Mouse (Mus musculus): ENCODE results near the gene Tbl2. TPM values are rescaled to one million over a fixed set of nuclear protein-coding genes. Genes with fewer than 3 reads are reported as not detected.

Gene Tbl2
- polyA plus RNA-seq, 1 experiment = 10.1 TPM

DNA sequence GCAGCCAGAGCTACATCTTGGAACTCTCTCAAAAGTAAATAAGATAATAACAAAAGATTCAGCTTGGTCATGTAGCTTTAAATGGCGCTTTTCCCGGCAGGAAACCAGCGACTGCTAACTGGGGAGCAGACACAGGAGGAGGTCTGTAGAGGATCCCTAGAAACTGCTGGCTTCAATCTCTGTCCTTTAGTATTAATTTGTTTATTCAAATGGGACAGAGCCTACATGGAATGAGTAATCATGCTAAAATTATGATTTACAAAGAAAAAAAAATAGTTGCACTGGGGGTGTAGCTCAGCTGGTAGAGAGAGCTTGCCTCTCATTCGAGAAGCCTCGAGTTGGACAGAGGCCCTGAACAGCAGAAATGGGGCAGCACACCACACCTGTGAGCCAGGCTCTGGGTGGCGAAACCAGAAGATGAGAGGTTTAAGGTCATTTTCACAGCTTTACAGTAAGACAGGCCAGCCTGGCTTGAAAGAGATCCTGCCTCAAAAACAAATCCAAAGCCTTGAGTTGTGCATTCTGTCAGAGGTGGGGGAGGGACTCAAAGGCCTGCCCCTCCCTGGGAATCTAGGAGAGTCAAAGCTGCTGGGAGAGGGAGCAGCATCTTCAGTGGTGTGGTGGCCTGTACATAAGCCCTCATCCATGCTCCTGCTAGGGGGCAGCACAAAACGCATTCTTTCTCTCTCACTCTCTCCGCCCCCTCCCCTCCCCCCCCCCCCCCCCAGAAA, 33.8 kb downstream of the Tbl2 start:
- 48% methylated on average over 8 of the region's 8 CpGs for WGBS
- TF ChIP-seq POLR2A (IDR thresholded peaks at IDR 0.05; ENCODE audit: low read depth, low read length) = no peak
- peak; percentile 19; the same call in 1 of the 2 replicates for TF ChIP-seq CTCF (conservative IDR thresholded peaks at IDR 0.05; ENCODE audit: insufficient read depth, insufficient read length, low read depth, low read length)

DNA sequence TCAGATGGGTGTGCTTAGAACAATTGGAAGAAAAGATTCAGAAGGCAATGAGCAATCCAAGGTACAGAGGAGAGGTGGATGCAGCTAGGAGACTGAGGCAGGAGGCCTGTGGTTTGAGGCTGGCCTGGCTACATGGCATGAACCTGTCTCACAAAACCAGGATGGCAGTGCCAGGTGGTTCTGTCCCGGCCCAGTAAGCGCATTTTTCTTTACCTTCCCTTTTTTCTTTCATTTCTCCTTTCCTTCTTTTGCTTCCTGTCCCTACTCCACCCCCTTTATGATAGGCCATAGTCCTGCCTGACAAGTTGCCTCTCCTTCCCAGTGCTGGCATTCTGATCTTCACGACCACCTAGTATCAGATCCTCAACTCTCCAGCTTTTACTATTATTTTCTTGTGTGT, 35.6 kb downstream of the Tbl2 start:
- no peak for TF ChIP-seq CTCF (conservative IDR thresholded peaks at IDR 0.05; ENCODE audit: insufficient read depth, insufficient read length, low read depth, low read length)
- TF ChIP-seq POLR2A (IDR thresholded peaks at IDR 0.05; ENCODE audit: low read depth, low read length) = no peak
- H3K27me3 ChIP-seq (replicated peaks; ENCODE audit: control insufficient read depth, insufficient read depth, low read length) = no peaks in the 10 kb centered on the region
- WGBS = 93% methylated on average over 3 of the region's 3 CpGs
- DNase-seq = no peak
- peaks cover 10% of the 10 kb centered on the region; the same call in 1 of the 2 replicates for H3K4me1 ChIP-seq (ENCODE audit: control insufficient read depth, insufficient read depth, low read length)
- peaks cover 3% of the 10 kb centered on the region for H3K36me3 ChIP-seq (ENCODE audit: control insufficient read depth, insufficient read depth, low read length)
- no peak overlapping the region for H3K27ac ChIP-seq (ENCODE audit: insufficient read depth, low read depth, low read length)
- H3K4me3 ChIP-seq (ENCODE audit: insufficient read depth, low read depth, low read length) = no peak overlapping the region

More for the DNA sequence above, 33.8 kb downstream of the Tbl2 start:
- no peaks in the 10 kb centered on the region for H3K27me3 ChIP-seq (replicated peaks; ENCODE audit: control insufficient read depth, insufficient read depth, low read length)
- H3K36me3 ChIP-seq (ENCODE audit: control insufficient read depth, insufficient read depth, low read length) = peaks cover 3% of the 10 kb centered on the region
- peak overlapping the region; percentile 48 for H3K27ac ChIP-seq (ENCODE audit: insufficient read depth, low read depth, low read length)
- H3K4me1 ChIP-seq (ENCODE audit: control insufficient read depth, insufficient read depth, low read length) = no peaks in the 10 kb centered on the region
- H3K4me3 ChIP-seq (ENCODE audit: insufficient read depth, low read depth, low read length) = no peak overlapping the region
- peak; percentile 25 for DNase-seq

DNA sequence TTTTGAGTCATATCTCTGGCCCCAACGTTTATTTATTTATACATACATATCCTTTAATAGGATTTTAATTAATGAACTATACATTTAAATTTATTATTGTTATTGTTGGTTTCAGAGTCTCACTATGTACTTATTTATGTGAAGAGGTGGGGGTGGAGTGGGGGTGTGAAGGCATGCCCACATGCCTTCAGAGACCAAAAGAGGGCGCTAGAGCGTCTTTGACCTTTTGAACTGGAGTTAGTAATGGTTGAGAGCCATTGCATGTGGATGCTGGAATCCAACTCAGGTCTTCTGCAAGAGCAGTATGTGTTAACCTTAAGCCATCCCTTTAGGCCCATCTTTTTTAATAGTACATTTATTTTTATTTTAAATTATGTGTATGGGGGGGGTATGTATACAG, 36.1 kb downstream of the Tbl2 start:
- Histone ChIP-seq H3K27me3 (replicated peaks; ENCODE audit: control insufficient read depth, insufficient read depth, low read length) (no peaks in the 10 kb centered on the region), H3K27ac (ENCODE audit: insufficient read depth, low read depth, low read length) (no peak overlapping the region), H3K36me3 (ENCODE audit: control insufficient read depth, insufficient read depth, low read length) (peaks cover 3% of the 10 kb centered on the region), H3K4me3 (ENCODE audit: insufficient read depth, low read depth, low read length) (no peak overlapping the region), H3K4me1 (ENCODE audit: control insufficient read depth, insufficient read depth, low read length) (peaks cover 10% of the 10 kb centered on the region; the same call in 1 of the 2 replicates)
- TF ChIP-seq CTCF (conservative IDR thresholded peaks at IDR 0.05; ENCODE audit: insufficient read depth, insufficient read length, low read depth, low read length) (peak; percentile 46), POLR2A (IDR thresholded peaks at IDR 0.05; ENCODE audit: low read depth, low read length) (no peak)
- peak; percentile 41 for DNase-seq
- WGBS = 40% methylated on average over 3 of the region's 3 CpGs

DNA sequence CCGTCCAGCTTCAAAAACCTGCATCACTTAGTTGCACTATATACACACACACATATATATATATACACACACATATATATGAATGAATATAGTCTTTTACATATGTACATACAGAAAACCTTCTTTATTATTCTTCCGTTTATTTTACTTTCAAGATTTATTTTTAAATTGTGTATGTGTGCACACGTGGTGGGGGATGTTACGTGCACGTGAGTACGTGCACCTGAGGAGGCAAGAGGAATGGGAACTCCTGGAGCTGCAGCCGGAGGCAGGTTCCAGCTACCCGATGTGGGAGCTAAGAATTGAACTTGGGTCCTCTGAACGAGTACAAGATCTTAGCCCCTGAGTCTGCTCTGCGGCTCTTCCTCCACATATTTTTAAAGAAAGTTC, 36.8 kb downstream of the Tbl2 start:
- Histone ChIP-seq H3K27me3 (replicated peaks; ENCODE audit: control insufficient read depth, insufficient read depth, low read length) (no peaks in the 10 kb centered on the region), H3K36me3 (ENCODE audit: control insufficient read depth, insufficient read depth, low read length) (no peaks in the 10 kb centered on the region), H3K4me1 (ENCODE audit: control insufficient read depth, insufficient read depth, low read length) (peaks cover 10% of the 10 kb centered on the region; the same call in 1 of the 2 replicates), H3K27ac (ENCODE audit: insufficient read depth, low read depth, low read length) (peak overlapping the region; percentile 95), H3K4me3 (ENCODE audit: insufficient read depth, low read depth, low read length) (peak overlapping the region; percentile 60)
- TF ChIP-seq POLR2A (IDR thresholded peaks at IDR 0.05; ENCODE audit: low read depth, low read length) (no peak), CTCF (conservative IDR thresholded peaks at IDR 0.05; ENCODE audit: insufficient read depth, insufficient read length, low read depth, low read length) (no peak)
- 24% methylated on average over 10 of the region's 10 CpGs for WGBS
- no peak for DNase-seq

DNA sequence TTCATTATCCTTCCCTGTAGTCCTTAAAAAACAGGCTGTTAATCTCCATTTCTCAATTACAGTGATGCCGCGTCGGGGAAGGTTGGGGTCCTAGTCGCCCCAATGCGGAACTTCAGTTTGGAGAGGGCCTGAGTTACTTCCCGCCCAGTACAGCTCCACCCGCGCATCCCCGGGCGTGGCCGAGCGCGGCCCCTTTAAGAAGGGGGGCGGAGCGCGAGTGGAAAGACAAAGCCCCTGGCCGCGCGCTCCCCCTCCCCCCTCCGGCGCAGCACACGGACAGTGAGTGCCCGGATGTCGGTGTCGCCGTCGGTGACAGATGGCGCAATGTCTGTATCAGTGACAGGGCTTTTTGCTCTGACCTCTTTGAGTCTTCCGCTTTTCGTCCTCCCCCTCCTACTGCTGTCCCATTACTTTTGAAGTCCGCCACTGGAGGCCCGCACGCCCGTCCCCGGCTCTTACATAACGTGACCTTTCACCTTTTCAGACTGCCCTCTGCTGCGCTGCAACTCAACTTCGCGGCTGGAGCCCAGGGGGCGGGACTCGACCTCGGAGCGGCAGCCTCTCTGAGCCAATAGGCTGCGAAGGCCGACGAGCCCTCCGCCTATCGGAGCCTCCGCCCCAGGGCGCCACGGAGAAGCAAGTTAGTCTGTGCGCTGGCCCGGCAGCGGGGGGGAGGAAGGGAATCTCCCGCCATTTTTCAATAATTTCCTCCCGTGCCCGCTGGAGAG, 37.3 kb downstream of the Tbl2 start, which contains the start of gene Baz1b:
Baz1b (plus strand) TSS at position 644 of the 728 bp plus-strand sequence.
- DNase-seq = peak; percentile 99
- under 1% methylated on average over 57 of the region's 57 CpGs for WGBS
- H3K27ac ChIP-seq (ENCODE audit: insufficient read depth, low read depth, low read length) = peak within 1 kb of the TSS; percentile 95
- H3K4me1 ChIP-seq (ENCODE audit: control insufficient read depth, insufficient read depth, low read length) = peaks cover 10% of the 10 kb centered on the region; the same call in 1 of the 2 replicates
- no peak for TF ChIP-seq POLR2A (IDR thresholded peaks at IDR 0.05; ENCODE audit: low read depth, low read length)
- no peak for TF ChIP-seq CTCF (conservative IDR thresholded peaks at IDR 0.05; ENCODE audit: insufficient read depth, insufficient read length, low read depth, low read length)
- no peaks in the 10 kb centered on the region for H3K27me3 ChIP-seq (replicated peaks; ENCODE audit: control insufficient read depth, insufficient read depth, low read length)
- no peaks in the 10 kb centered on the region for H3K36me3 ChIP-seq (ENCODE audit: control insufficient read depth, insufficient read depth, low read length)
- H3K4me3 ChIP-seq (ENCODE audit: insufficient read depth, low read depth, low read length) = peak within 1 kb of the TSS; percentile 80

DNA sequence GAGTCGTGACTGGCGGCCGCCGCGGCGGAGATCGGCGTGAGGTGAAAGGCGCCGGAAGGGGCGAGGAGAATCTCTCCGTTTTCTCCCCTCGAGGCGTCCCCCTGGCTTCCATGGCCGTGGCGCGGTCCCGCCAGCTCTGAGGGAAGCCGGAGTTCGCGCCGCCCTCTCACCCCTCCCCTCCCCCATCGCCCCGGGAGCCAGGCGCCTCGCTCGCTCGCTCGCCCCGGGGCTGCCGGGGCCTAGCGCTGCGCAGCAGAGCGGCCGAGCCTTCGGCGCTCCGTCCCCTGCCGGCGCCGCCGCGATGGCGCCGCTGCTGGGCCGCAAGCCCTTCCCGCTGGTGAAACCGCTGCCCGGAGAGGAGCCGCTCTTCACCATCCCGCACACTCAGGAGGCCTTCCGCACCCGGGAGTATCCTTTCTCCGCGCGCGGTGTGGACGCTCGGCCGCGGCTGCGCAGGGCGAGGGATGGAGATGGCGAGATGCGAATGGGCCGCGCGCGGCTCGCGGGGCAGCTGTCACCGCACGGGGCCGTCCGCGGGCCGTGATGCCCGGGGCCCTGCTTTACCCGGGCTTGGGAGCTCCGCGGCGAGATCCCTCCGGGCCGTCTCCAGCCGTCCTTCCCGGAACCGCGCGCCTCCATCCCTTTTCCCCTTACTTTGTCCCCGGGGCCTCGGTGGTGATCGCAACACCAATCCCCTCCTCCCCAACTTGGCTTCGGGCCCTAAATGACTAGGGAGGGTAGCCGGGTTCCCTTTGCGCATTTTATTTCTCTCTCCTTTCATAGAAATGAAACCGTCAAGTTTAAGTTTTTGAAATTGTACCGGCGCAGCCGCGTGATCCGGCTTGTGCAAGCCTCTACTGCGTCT, 38.1 kb downstream of the Tbl2 start:
- Histone ChIP-seq H3K27ac (ENCODE audit: insufficient read depth, low read depth, low read length) (peak overlapping the region; percentile 82), H3K4me3 (ENCODE audit: insufficient read depth, low read depth, low read length) (peak overlapping the region; percentile 80), H3K36me3 (ENCODE audit: control insufficient read depth, insufficient read depth, low read length) (no peaks in the 10 kb centered on the region), H3K4me1 (ENCODE audit: control insufficient read depth, insufficient read depth, low read length) (peaks cover 10% of the 10 kb centered on the region; the same call in 1 of the 2 replicates), H3K27me3 (replicated peaks; ENCODE audit: control insufficient read depth, insufficient read depth, low read length) (no peaks in the 10 kb centered on the region)
- TF ChIP-seq POLR2A (IDR thresholded peaks at IDR 0.05; ENCODE audit: low read depth, low read length) (no peak), CTCF (conservative IDR thresholded peaks at IDR 0.05; ENCODE audit: insufficient read depth, insufficient read length, low read depth, low read length) (no peak)
- WGBS = under 1% methylated on average over 100 of the region's 102 CpGs
- DNase-seq = no peak
